Mouse (Mus musculus) midbrain, embryonic 12.5 days (tissue): ENCODE results near the gene Ypel4. TPM values are rescaled to one million over a fixed set of nuclear protein-coding genes. Genes with fewer than 3 reads are reported as not detected.
A peak's percentile ranks its signal among the peaks of the same experiment; 100 is the strongest.

Experiments
- ATAC-seq: fragments of 200-750 bp; cut with Nextera tagmentation; 2 replicates; pipeline ENCODE4 v1.8.0; 2017; ENCODE audit warnings: low read depth, moderate TSS enrichment, moderate library complexity; ENCODE audit not compliant: low FRiP score
- H3K27ac ChIP-seq: fragments of 300-500 bp; sonication (generic); replicated peaks from 2 replicates; pipeline ENCODE4 v1.5.1; 2016; ENCODE audit warnings: mild to moderate bottlenecking
- H3K27me3 ChIP-seq: fragments of 300-500 bp; sonication (generic); 2 replicates; pipeline ENCODE4 v1.6.1; 2016; ENCODE audit warnings: mild to moderate bottlenecking
- H3K36me3 ChIP-seq: fragments of 300-500 bp; sonication (generic); 2 replicates; pipeline ENCODE4 v1.6.1; 2016
- H3K4me1 ChIP-seq: fragments of 300-500 bp; sonication (generic); 2 replicates; pipeline ENCODE4 v1.6.1; 2016
- H3K4me2 ChIP-seq: fragments of 300-500 bp; sonication (generic); replicated peaks from 2 replicates; pipeline ENCODE4 v1.6.1; 2016; ENCODE audit warnings: mild to moderate bottlenecking, moderate library complexity
- H3K4me3 ChIP-seq: fragments of 300-500 bp; sonication (generic); 2 replicates; pipeline ENCODE4 v1.5.1; 2016; ENCODE audit warnings: mild to moderate bottlenecking
- H3K9ac ChIP-seq: fragments of 300-500 bp; sonication (generic); replicated peaks from 2 replicates; pipeline ENCODE4 v1.6.1; 2016; ENCODE audit warnings: mild to moderate bottlenecking, moderate library complexity
- H3K9me3 ChIP-seq: fragments of 300-500 bp; sonication (generic); 2 replicates; pipeline ENCODE4 v1.6.1; 2016; ENCODE audit warnings: mild to moderate bottlenecking
- WGBS: fragments of 180-500 bp; shearing (Covaris S2); methylation state at CpG from one replicate; pipeline ENCODE4 v1.1.7; 2016; 5-methylcytosine and 5-hydroxymethylcytosine counted together
- polyA plus RNA-seq: library from polyadenylated mRNA; unstranded; fragments of >200 nt; fragmentation: Nextera tagmentation; extraction: Ambion mirVana; gene quantifications from 2 replicates; pipeline ENCODE4 v1.2.1, GENCODE M21; 2016

Ypel4 gene
- polyA plus RNA-seq, 1 experiment from 2014 or later: 22.5 TPM

GRCm38 (mm10) chr2:84732394-84732793, 1.5 kb upstream of the Ypel4 start:
- no peak for ATAC-seq
- WGBS: 75% methylated on average over 1 of the region's 1 CpGs
- no peak overlapping the region for H3K4me2 ChIP-seq

GRCm38 (mm10) chr2:84734351-84734864, 550 bp downstream of the Ypel4 start:
- Histone ChIP-seq H3K9me3 (no peaks in the 10 kb centered on the region), H3K27ac (peak overlapping the region; percentile 72), H3K9ac (peak overlapping the region; percentile 73), H3K4me2 (peak overlapping the region; percentile 65), H3K4me3 (peak overlapping the region; percentile 65), H3K36me3 (no peaks in the 10 kb centered on the region), H3K27me3 (no peaks in the 10 kb centered on the region), H3K4me1 (peaks cover 55% of the 10 kb centered on the region)
- ATAC-seq: peak; percentile 41
- WGBS: 0% methylated on average over 11 of the region's 11 CpGs

More at GRCm38 (mm10) chr2:84732394-84732793, 1.5 kb upstream of the Ypel4 start:
- H3K27me3 ChIP-seq: no peaks in the 10 kb centered on the region
- no peak overlapping the region for H3K27ac ChIP-seq
- no peaks in the 10 kb centered on the region for H3K36me3 ChIP-seq
- peaks cover 38% of the 10 kb centered on the region for H3K4me1 ChIP-seq
- H3K9ac ChIP-seq: no peak overlapping the region
- no peak overlapping the region for H3K4me3 ChIP-seq
- no peaks in the 10 kb centered on the region for H3K9me3 ChIP-seq

GRCm38 (mm10) chr2:84734919-84735318, 1.1 kb downstream of the Ypel4 start:
- H3K27me3 ChIP-seq: no peaks in the 10 kb centered on the region
- no peak for ATAC-seq
- H3K4me3 ChIP-seq: peak overlapping the region; percentile 65
- H3K9ac ChIP-seq: peak overlapping the region; percentile 73
- H3K9me3 ChIP-seq: no peaks in the 10 kb centered on the region
- H3K27ac ChIP-seq: peak overlapping the region; percentile 72
- H3K36me3 ChIP-seq: 0 out of 2 replicates have a peak, but pooled peaks cover 2% of the 10 kb centered on the region
- peak overlapping the region; percentile 65 for H3K4me2 ChIP-seq
- peaks cover 61% of the 10 kb centered on the region for H3K4me1 ChIP-seq
- WGBS: 0% methylated on average over 2 of the region's 2 CpGs

- H3K4me2 ChIP-seq: peak overlapping the region; percentile 65
- peak overlapping the region; percentile 72 for H3K27ac ChIP-seq
- no peak for ATAC-seq
- 14% methylated on average over 7 of the region's 7 CpGs for WGBS
- peak overlapping the region; percentile 73 for H3K9ac ChIP-seq
- H3K9me3 ChIP-seq: no peaks in the 10 kb centered on the region
- H3K27me3 ChIP-seq: no peaks in the 10 kb centered on the region
- H3K4me3 ChIP-seq: peak overlapping the region; percentile 65
- H3K36me3 ChIP-seq: 0 out of 2 replicates have a peak, but pooled peaks cover 7% of the 10 kb centered on the region
- H3K4me1 ChIP-seq: peaks cover 66% of the 10 kb centered on the region
Measured at GRCm38 (mm10) chr2:84735346-84735920, 1.6 kb downstream of the Ypel4 start.

GRCm38 (mm10) chr2:84736312-84737161, 2.7 kb downstream of the Ypel4 start:
- Histone ChIP-seq H3K4me3 (peak overlapping the region; percentile 30), H3K4me2 (peak overlapping the region; percentile 65), H3K36me3 (peaks cover 9% of the 10 kb centered on the region; the same call in 1 of the 2 replicates), H3K4me1 (peaks cover 77% of the 10 kb centered on the region), H3K9ac (peak overlapping the region; percentile 73), H3K27me3 (no peaks in the 10 kb centered on the region), H3K27ac (peak overlapping the region; percentile 35; the same call in 1 of the 2 replicates), H3K9me3 (no peaks in the 10 kb centered on the region)
- WGBS: 7% methylated on average over 27 of the region's 27 CpGs
- ATAC-seq: no peak

- peak overlapping the region; percentile 98 for H3K27ac ChIP-seq
- H3K27me3 ChIP-seq: no peaks in the 10 kb centered on the region
- H3K4me3 ChIP-seq: peak overlapping the region; percentile 30
- H3K9ac ChIP-seq: 0 out of 2 replicates have a peak overlapping the region, but pooled peaks have one; percentile 2
- peaks cover 86% of the 10 kb centered on the region for H3K4me1 ChIP-seq
- peaks cover 9% of the 10 kb centered on the region; the same call in 1 of the 2 replicates for H3K36me3 ChIP-seq
- peak; percentile 5; the same call in 1 of the 2 replicates for ATAC-seq
- peak overlapping the region; percentile 65 for H3K4me2 ChIP-seq
- WGBS: 7% methylated on average over 8 of the region's 8 CpGs
- no peaks in the 10 kb centered on the region for H3K9me3 ChIP-seq
Measured at GRCm38 (mm10) chr2:84737451-84737925, 3.6 kb downstream of the Ypel4 start.

- Histone ChIP-seq H3K36me3 (peaks cover 9% of the 10 kb centered on the region; the same call in 1 of the 2 replicates), H3K27ac (peak overlapping the region; percentile 98), H3K4me2 (peak overlapping the region; percentile 65), H3K4me1 (peaks cover 85% of the 10 kb centered on the region), H3K27me3 (no peaks in the 10 kb centered on the region), H3K9ac (peak overlapping the region; percentile 32; the same call in 1 of the 2 replicates), H3K4me3 (0 out of 2 replicates have a peak overlapping the region, but pooled peaks have one; percentile 11), H3K9me3 (no peaks in the 10 kb centered on the region)
- WGBS: 2% methylated on average over 12 of the region's 12 CpGs
- ATAC-seq: no peak
Measured at GRCm38 (mm10) chr2:84738271-84738911, 4.5 kb downstream of the Ypel4 start.

- H3K4me1 ChIP-seq: peaks cover 76% of the 10 kb centered on the region
- H3K4me3 ChIP-seq: peak overlapping the region; percentile 90
- no peaks in the 10 kb centered on the region for H3K27me3 ChIP-seq
- no peak for ATAC-seq
- no peaks in the 10 kb centered on the region for H3K9me3 ChIP-seq
- peak overlapping the region; percentile 34; the same call in 1 of the 2 replicates for H3K9ac ChIP-seq
- peak overlapping the region; percentile 98 for H3K27ac ChIP-seq
- peak overlapping the region; percentile 70 for H3K4me2 ChIP-seq
- peaks cover 9% of the 10 kb centered on the region; the same call in 1 of the 2 replicates for H3K36me3 ChIP-seq
- WGBS: 59% methylated on average over 15 of the region's 15 CpGs
Measured at GRCm38 (mm10) chr2:84740608-84741333, 6.9 kb downstream of the Ypel4 start.

- Histone ChIP-seq H3K27ac (peak overlapping the region; percentile 98), H3K9me3 (no peaks in the 10 kb centered on the region), H3K4me1 (peaks cover 65% of the 10 kb centered on the region), H3K4me2 (peak overlapping the region; percentile 70), H3K27me3 (no peaks in the 10 kb centered on the region), H3K4me3 (peak overlapping the region; percentile 90), H3K9ac (peak overlapping the region; percentile 98), H3K36me3 (peaks cover 9% of the 10 kb centered on the region; the same call in 1 of the 2 replicates)
- 0% methylated on average over 5 of the region's 5 CpGs for WGBS
- peak; percentile 1 for ATAC-seq
Measured at GRCm38 (mm10) chr2:84741841-84742450, 8.1 kb downstream of the Ypel4 start.

- H3K27me3 ChIP-seq: no peaks in the 10 kb centered on the region
- H3K9ac ChIP-seq: peak overlapping the region; percentile 98
- peaks cover 9% of the 10 kb centered on the region; the same call in 1 of the 2 replicates for H3K36me3 ChIP-seq
- no peaks in the 10 kb centered on the region for H3K9me3 ChIP-seq
- peak; percentile 88 for ATAC-seq
- H3K4me1 ChIP-seq: peaks cover 57% of the 10 kb centered on the region
- H3K4me2 ChIP-seq: peak overlapping the region; percentile 70
- peak overlapping the region; percentile 90 for H3K4me3 ChIP-seq
- 0% methylated on average over 26 of the region's 26 CpGs for WGBS
- H3K27ac ChIP-seq: peak overlapping the region; percentile 98
Measured at GRCm38 (mm10) chr2:84742451-84743283, 8.8 kb downstream of the Ypel4 start.
